Mouse (Mus musculus) CH12.LX (cell line): ENCODE measurements at regions not wholly inside any gene's neighbourhood (a gene's known extent, or its start where the extent isn't known, plus 50 kb on each side); places are given as distances from the start of the nearest gene placed in this dataset.

Experiments used
- DNase-seq: peaks from one replicate; pipeline ENCODE4 v3.0.0-alpha.2; 2013; ENCODE audit errors: extremely low read depth
- H3K27ac ChIP-seq: 2 replicates; pipeline ENCODE4 v1.5.1; 2012; ENCODE audit warnings: low read depth, mild to moderate bottlenecking, control low read depth, moderate library complexity; ENCODE audit not compliant: insufficient read depth
- H3K27me3 ChIP-seq: replicated peaks from 2 replicates; pipeline ENCODE3; 2012; ENCODE audit warnings: inconsistent platforms
- H3K36me3 ChIP-seq, 2 experiments: replicated peaks in 1 of 2; 2 replicates each; pipeline versions ENCODE3 to v1.6.1; 2012; ENCODE audit warnings: inconsistent platforms in 1 of 2, low read length in 1 of 2, mild to moderate bottlenecking in 1 of 2, mixed read lengths in 1 of 2, moderate library complexity in 1 of 2; ENCODE audit not compliant: control insufficient read depth in 1 of 2, insufficient read depth in 1 of 2
- H3K4me1 ChIP-seq, 2 experiments: 2 replicates each; pipeline ENCODE4 v1.6.1; 2012; ENCODE audit warnings: inconsistent platforms in 1 of 2, moderate library complexity in 1 of 2; ENCODE audit not compliant: insufficient read depth in 2 of 2, control insufficient read depth in 1 of 2
- H3K4me2 ChIP-seq: 2 replicates; pipeline ENCODE4 v1.6.1; 2012; ENCODE audit warnings: low read depth, mild to moderate bottlenecking, control low read depth; ENCODE audit not compliant: poor library complexity, insufficient read depth, severe bottlenecking
- H3K4me3 ChIP-seq, 3 experiments: fragments of 150-350 bp in 1 of 3; sonication (generic) in 1 of 3; replicated peaks in 1 of 3; 2 replicates each; pipeline versions ENCODE3 to v1.5.1; 2011 to 2012; ENCODE audit warnings: low read depth in 2 of 3, low read length in 2 of 3, mild to moderate bottlenecking in 2 of 3, moderate library complexity in 2 of 3, control low read depth in 1 of 3, improper control_type of control experiment in 1 of 3, inconsistent platforms in 1 of 3, mixed read lengths in 1 of 3; ENCODE audit not compliant: poor library complexity in 1 of 3
- H3K79me2 ChIP-seq: replicated peaks from 2 replicates; pipeline ENCODE4 v1.6.1; 2012; ENCODE audit warnings: mild to moderate bottlenecking, moderate library complexity; ENCODE audit not compliant: control insufficient read depth, poor library complexity, insufficient read depth, severe bottlenecking; ENCODE audit errors: extremely low read depth
- H3K9ac ChIP-seq: 2 replicates; pipeline ENCODE4 v1.6.1; 2012; ENCODE audit warnings: low read depth, mild to moderate bottlenecking, control low read depth, moderate library complexity; ENCODE audit not compliant: insufficient read depth
- H3K9me3 ChIP-seq: replicated peaks from 2 replicates; pipeline ENCODE3; 2012; ENCODE audit warnings: low read length, inconsistent platforms, mixed read lengths
- BHLHE40 ChIP-seq: IDR thresholded peaks from 2 replicates; pipeline ENCODE4 v1.6.1; 2011; ENCODE audit warnings: mild to moderate bottlenecking, low read depth, low read length, improper control_type of control experiment
- CTCF ChIP-seq, 2 experiments: IDR thresholded peaks in 1 of 2; conservative IDR thresholded peaks in 1 of 2; 2 replicates each; pipeline ENCODE4 v1.5.1; 2011 to 2012; ENCODE audit warnings: low read depth in 2 of 2, low read length in 2 of 2, improper control_type of control experiment in 1 of 2, inconsistent platforms in 1 of 2, mild to moderate bottlenecking in 1 of 2, moderate library complexity in 1 of 2
- E2F4 ChIP-seq: IDR thresholded peaks from 2 replicates; pipeline ENCODE4 v1.6.1; 2011; ENCODE audit warnings: low read depth, low read length, improper control_type of control experiment; ENCODE audit not compliant: insufficient replicate concordance
- EP300 ChIP-seq: IDR thresholded peaks from 2 replicates; pipeline ENCODE4 v1.6.1; 2011; ENCODE audit warnings: low read length, improper control_type of control experiment
- ETS1 ChIP-seq: conservative IDR thresholded peaks from 2 replicates; pipeline ENCODE4 v1.6.1; 2012; ENCODE audit warnings: low read depth, mild to moderate bottlenecking, inconsistent platforms, low read length, improper control_type of control experiment, moderate library complexity
- GABPA ChIP-seq: IDR thresholded peaks from 2 replicates; pipeline ENCODE4 v1.6.1; 2012; ENCODE audit warnings: low read depth, low read length, improper control_type of control experiment, inconsistent platforms; ENCODE audit not compliant: insufficient replicate concordance
- IRF4 ChIP-seq: IDR thresholded peaks from 2 replicates; pipeline ENCODE4 v1.6.1; 2014; ENCODE audit warnings: low read depth, mild to moderate bottlenecking, inconsistent platforms, low read length, improper control_type of control experiment
- JUND ChIP-seq: conservative IDR thresholded peaks from 2 replicates; pipeline ENCODE4 v1.6.1; 2011; ENCODE audit warnings: low read depth, low read length, improper control_type of control experiment
- MAFK ChIP-seq: IDR thresholded peaks from 2 replicates; pipeline ENCODE4 v1.6.1; 2011; ENCODE audit warnings: low read length, improper control_type of control experiment; ENCODE audit not compliant: insufficient replicate concordance
- MAZ ChIP-seq: IDR thresholded peaks from 2 replicates; pipeline ENCODE4 v1.6.1; 2012; ENCODE audit warnings: low read depth, mild to moderate bottlenecking, inconsistent platforms, low read length, improper control_type of control experiment, moderate library complexity
- MEF2A ChIP-seq: IDR thresholded peaks from 2 replicates; pipeline ENCODE4 v1.6.1; 2014; ENCODE audit warnings: low read depth, mild to moderate bottlenecking, inconsistent platforms, low read length, improper control_type of control experiment, borderline replicate concordance
- MXI1 ChIP-seq: IDR thresholded peaks from 2 replicates; pipeline ENCODE4 v1.6.1; 2011; ENCODE audit warnings: mild to moderate bottlenecking, low read depth, low read length, improper control_type of control experiment
- MYC ChIP-seq: IDR thresholded peaks from 2 replicates; pipeline ENCODE4 v1.6.1; 2011; ENCODE audit warnings: low read depth, mild to moderate bottlenecking, improper control_type of control experiment, low read length
- NELFE ChIP-seq: IDR thresholded peaks from 2 replicates; pipeline ENCODE4 v1.6.1; 2011; ENCODE audit warnings: low read depth, low read length, improper control_type of control experiment
- POLR2A ChIP-seq: IDR thresholded peaks from 2 replicates; pipeline ENCODE4 v1.6.1; 2011; ENCODE audit warnings: low read depth, mild to moderate bottlenecking, improper control_type of control experiment, low read length
- POLR2AphosphoS2 ChIP-seq: IDR thresholded peaks from 2 replicates; pipeline ENCODE4 v1.6.1; 2011; ENCODE audit warnings: low read depth, low read length, improper control_type of control experiment
- RAD21 ChIP-seq: IDR thresholded peaks from 2 replicates; pipeline ENCODE4 v1.6.1; 2011; ENCODE audit warnings: low read depth, mild to moderate bottlenecking, low read length, improper control_type of control experiment, moderate library complexity
- RCOR1 ChIP-seq: conservative IDR thresholded peaks from 2 replicates; pipeline ENCODE4 v1.6.1; 2012; ENCODE audit warnings: low read depth, mild to moderate bottlenecking, inconsistent platforms, low read length, improper control_type of control experiment
- SIN3A ChIP-seq: IDR thresholded peaks from 2 replicates; pipeline ENCODE4 v1.6.1; 2012; ENCODE audit warnings: low read length, improper control_type of control experiment, inconsistent platforms
- SMC3 ChIP-seq: IDR thresholded peaks from 2 replicates; pipeline ENCODE4 v1.6.1; 2011; ENCODE audit warnings: low read depth, low read length, improper control_type of control experiment
- TBP ChIP-seq: conservative IDR thresholded peaks from 2 replicates; pipeline ENCODE4 v1.6.1; 2011; ENCODE audit warnings: low read depth, low read length, improper control_type of control experiment
- TCF12 ChIP-seq: IDR thresholded peaks from 2 replicates; pipeline ENCODE4 v1.6.1; 2014; ENCODE audit warnings: low read depth, mild to moderate bottlenecking, inconsistent platforms, low read length, improper control_type of control experiment
- UBTF ChIP-seq: IDR thresholded peaks from 2 replicates; pipeline ENCODE4 v1.6.1; 2012; ENCODE audit warnings: low read depth, mild to moderate bottlenecking, inconsistent platforms, low read length, improper control_type of control experiment, moderate library complexity
- USF1 ChIP-seq: IDR thresholded peaks from 2 replicates; pipeline ENCODE4 v1.6.1; 2014; ENCODE audit warnings: low read depth, mild to moderate bottlenecking, inconsistent platforms, low read length, improper control_type of control experiment
- USF2 ChIP-seq: conservative IDR thresholded peaks from 2 replicates; pipeline ENCODE4 v1.6.1; 2011; ENCODE audit warnings: low read depth, low read length, improper control_type of control experiment
- ZC3H11A ChIP-seq: IDR thresholded peaks from 2 replicates; pipeline ENCODE4 v1.6.1; 2012; ENCODE audit warnings: low read depth, mild to moderate bottlenecking, inconsistent platforms, low read length, improper control_type of control experiment
- ZMIZ1 ChIP-seq: IDR thresholded peaks from 2 replicates; pipeline ENCODE4 v1.6.1; 2012; ENCODE audit warnings: low read depth, mild to moderate bottlenecking, inconsistent platforms, low read length, improper control_type of control experiment
- dilution Hi-C: fragments of 300-500 bp; cut with MboI; formaldehyde crosslinking; loops from 2 replicates; pipeline ENCODE4 v1.14.3; 2020; ENCODE audit warnings: low sequenced_read_pairs; ENCODE audit not compliant: extremely low pct_unique_long_range_greater_than_20kb, extremely low pct_ligation_motif_present
- in situ Hi-C: fragments of 300-500 bp; cut with MboI; formaldehyde crosslinking; loops from 3 replicates; pipeline ENCODE4 v1.14.3; 2019; ENCODE audit warnings: low sequenced_read_pairs, low pct_ligation_motif_present, low pct_unique_long_range_greater_than_20kb, mixed read lengths

GRCm38 (mm10) chr3:3012951-3013350, 2737.7 kb upstream of the Gm8797 start:
- Histone ChIP-seq H3K27ac (0 out of 2 replicates have a peak overlapping the region, but pooled peaks have one; percentile 5), H3K4me1 (no peaks in the 10 kb centered on the region; a peak in 1 of 4 replicates), H3K9me3 (peaks cover 44% of the 10 kb centered on the region), H3K4me3 (no peak overlapping the region), H3K36me3 (no peaks in the 10 kb centered on the region), H3K27me3 (no peaks in the 10 kb centered on the region), H3K4me2 (no peak overlapping the region), H3K79me2 (no peaks in the 10 kb centered on the region), H3K9ac (no peak overlapping the region)
- in situ Hi-C loops (no loop called here), dilution Hi-C loops (no loop called here)
- no peak for TF ChIP-seq TCF12
- no peak for TF ChIP-seq ETS1
- no peak for TF ChIP-seq E2F4
- no peak for TF ChIP-seq MEF2A
- no peak for DNase-seq

GRCm38 (mm10) chr3:3014978-3015377, 2735.6 kb upstream of the Gm8797 start:
- dilution Hi-C loops, result no loop called here
- peaks cover 44% of the 10 kb centered on the region for H3K9me3 ChIP-seq
- no peak overlapping the region for H3K9ac ChIP-seq

GRCm38 (mm10) chr3:3016572-3016971, 2734.0 kb upstream of the Gm8797 start:
- dilution Hi-C loops, result no loop called here
- no peaks in the 10 kb centered on the region for H3K27me3 ChIP-seq
- H3K4me2 ChIP-seq, result no peak overlapping the region
- no peak for DNase-seq
- no peaks in the 10 kb centered on the region; a peak in 1 of 4 replicates for H3K4me1 ChIP-seq
- no peaks in the 10 kb centered on the region for H3K36me3 ChIP-seq
- no peak for TF ChIP-seq JUND
- no peak for TF ChIP-seq MAFK
- TF ChIP-seq CTCF (conservative IDR thresholded peaks at IDR 0.05 in 1 of 2, IDR thresholded peaks at IDR 0.05 in 1 of 2; ENCODE audit: low read depth in 2 of 2, low read length in 2 of 2), result no peak
- no peak for TF ChIP-seq IRF4
- TF ChIP-seq SMC3, result no peak
- TF ChIP-seq TBP, result no peak
- TF ChIP-seq NELFE, result no peak
- TF ChIP-seq GABPA, result no peak
- no peak for TF ChIP-seq ZMIZ1
- TF ChIP-seq SIN3A, result no peak
- TF ChIP-seq, all 38 proteins: peak for 0
- Histone ChIP-seq H3K4me3 (no peak overlapping the region), H3K27ac (no peak overlapping the region), H3K9me3 (peaks cover 50% of the 10 kb centered on the region), H3K9ac (no peak overlapping the region), H3K79me2 (no peaks in the 10 kb centered on the region)
- in situ Hi-C loops, result no loop called here

More at GRCm38 (mm10) chr3:3014978-3015377, 2735.6 kb upstream of the Gm8797 start:
- TF ChIP-seq UBTF (no peak), RCOR1 (no peak), POLR2A (no peak), RAD21 (no peak), MEF2A (no peak), MAZ (no peak), TBP (no peak), USF2 (no peak), MYC (no peak), E2F4 (no peak), IRF4 (no peak), EP300 (no peak), MXI1 (no peak), ETS1 (no peak), TCF12 (no peak), CTCF (conservative IDR thresholded peaks at IDR 0.05 in 1 of 2, IDR thresholded peaks at IDR 0.05 in 1 of 2; ENCODE audit: low read depth in 2 of 2, low read length in 2 of 2) (no peak), BHLHE40 (no peak), ZC3H11A (no peak), POLR2AphosphoS2 (no peak), USF1 (no peak)
- TF ChIP-seq, all 38 proteins: peak for 0
- Histone ChIP-seq H3K4me3 (no peak overlapping the region), H3K27ac (no peak overlapping the region), H3K36me3 (no peaks in the 10 kb centered on the region), H3K4me2 (no peak overlapping the region), H3K79me2 (no peaks in the 10 kb centered on the region), H3K27me3 (no peaks in the 10 kb centered on the region), H3K4me1 (no peaks in the 10 kb centered on the region; a peak in 1 of 4 replicates)
- no peak for DNase-seq
- in situ Hi-C loops, result no loop called here
